Mouse (Mus musculus) stomach, postnatal 0 days (tissue): ENCODE results near the gene Nelfe. TPM values are rescaled to one million over a fixed set of nuclear protein-coding genes. Genes with fewer than 3 reads are reported as not detected.

Source experiments
- ATAC-seq: fragments of 200-750 bp; cut with Nextera tagmentation; 2 replicates; pipeline ENCODE4 v1.8.0; 2017; ENCODE audit not compliant: low FRiP score, low TSS enrichment
- DNase-seq: peaks from one replicate; pipeline ENCODE4 v3.0.0-alpha.2; 2016; ENCODE audit warnings: low spot score
- H3K27ac ChIP-seq: fragments of 300-500 bp; sonication (generic); replicated peaks from 2 replicates; pipeline ENCODE4 v1.5.1; 2014; ENCODE audit warnings: mild to moderate bottlenecking, control low read depth
- H3K27me3 ChIP-seq: fragments of 300-500 bp; sonication (generic); 2 replicates; pipeline ENCODE4 v1.6.1; 2014; ENCODE audit warnings: low read length; ENCODE audit not compliant: control insufficient read depth, insufficient read depth
- H3K36me3 ChIP-seq: fragments of 300-500 bp; sonication (generic); 2 replicates; pipeline ENCODE4 v1.6.1; 2014; ENCODE audit warnings: low read length, mixed read lengths; ENCODE audit not compliant: control insufficient read depth, insufficient read depth
- H3K4me1 ChIP-seq: fragments of 300-500 bp; sonication (generic); replicated peaks from 2 replicates; pipeline ENCODE4 v1.6.1; 2014; ENCODE audit warnings: antibody characterized with exemption; ENCODE audit not compliant: control insufficient read depth, insufficient read depth
- H3K4me2 ChIP-seq: fragments of 300-500 bp; sonication (generic); replicated peaks from 2 replicates; pipeline ENCODE4 v1.6.1; 2014; ENCODE audit warnings: low read depth, mild to moderate bottlenecking, control low read depth, moderate library complexity
- H3K4me3 ChIP-seq: fragments of 300-500 bp; sonication (generic); 2 replicates; pipeline ENCODE4 v1.5.1; 2014; ENCODE audit warnings: low read depth, low read length, control low read depth
- H3K9ac ChIP-seq: fragments of 300-500 bp; sonication (generic); 2 replicates; pipeline ENCODE4 v1.6.1; 2014; ENCODE audit warnings: mild to moderate bottlenecking, low read length, control low read depth, mixed read lengths
- H3K9me3 ChIP-seq: fragments of 300-500 bp; sonication (generic); 2 replicates; pipeline ENCODE4 v1.6.1; 2016; ENCODE audit warnings: low read length; ENCODE audit not compliant: control insufficient read depth
- CTCF ChIP-seq: IDR thresholded peaks from 2 replicates; pipeline ENCODE4 v1.5.1; 2016; ENCODE audit warnings: antibody characterized with exemption, low read depth, mild to moderate bottlenecking, moderate library complexity
- EP300 ChIP-seq: optimal IDR thresholded peaks from 2 replicates; pipeline ENCODE3; 2016; ENCODE audit warnings: antibody characterized with exemption
- WGBS: fragments of 180-500 bp; shearing (Covaris S2); extraction: QIAGEN DNeasy Blood & Tissue Kit; methylation state at CpG from one replicate; pipeline ENCODE4 v1.1.7; 2014; 5-methylcytosine and 5-hydroxymethylcytosine counted together
- polyA plus RNA-seq: library from polyadenylated mRNA; unstranded; fragments of >200 nt; fragmentation: Nextera tagmentation; extraction: Ambion mirVana; gene quantifications from 2 replicates; pipeline ENCODE4 v1.2.1, GENCODE M21; 2015

Nelfe gene
- polyA plus RNA-seq, 1 experiment from 2014 or later, result 50.0 TPM

GRCm38 (mm10) chr17:34881683-34882310 lies 31.6 kb downstream of the Nelfe start, which contains the start of gene Gm20547:
Gm20547 (minus strand) TSS chr17:34882042.
- TF ChIP-seq CTCF, result no peak
- no peak for TF ChIP-seq EP300
- Histone ChIP-seq H3K9me3 (no peaks in the 10 kb centered on the region), H3K9ac (peak within 1 kb of the TSS; percentile 27; the same call in 1 of the 2 replicates), H3K4me2 (peak within 1 kb of the TSS; percentile 31), H3K4me1 (no peaks in the 10 kb centered on the region), H3K27ac (no peak within 1 kb of the TSS), H3K4me3 (0 out of 2 replicates have a peak within 1 kb of the TSS, but pooled peaks have one; percentile 2), H3K36me3 (no peaks in the 10 kb centered on the region), H3K27me3 (no peaks in the 10 kb centered on the region)
- ATAC-seq (peak; percentile 31; the same call in 1 of the 2 replicates), DNase-seq (no peak)
- 9% methylated on average over 15 of the region's 15 CpGs for WGBS

GRCm38 (mm10) chr17:34883332-34883731 lies 33.1 kb downstream of the Nelfe start:
- Histone ChIP-seq H3K4me1 (no peaks in the 10 kb centered on the region), H3K27ac (no peak overlapping the region), H3K36me3 (no peaks in the 10 kb centered on the region), H3K9ac (no peak overlapping the region), H3K4me3 (no peak overlapping the region), H3K9me3 (no peaks in the 10 kb centered on the region), H3K27me3 (no peaks in the 10 kb centered on the region), H3K4me2 (no peak overlapping the region)
- WGBS, result 61% methylated on average over 3 of the region's 3 CpGs
- TF ChIP-seq CTCF (peak; percentile 55), EP300 (no peak)
- ATAC-seq, result no peak
- no peak for DNase-seq

DNA sequence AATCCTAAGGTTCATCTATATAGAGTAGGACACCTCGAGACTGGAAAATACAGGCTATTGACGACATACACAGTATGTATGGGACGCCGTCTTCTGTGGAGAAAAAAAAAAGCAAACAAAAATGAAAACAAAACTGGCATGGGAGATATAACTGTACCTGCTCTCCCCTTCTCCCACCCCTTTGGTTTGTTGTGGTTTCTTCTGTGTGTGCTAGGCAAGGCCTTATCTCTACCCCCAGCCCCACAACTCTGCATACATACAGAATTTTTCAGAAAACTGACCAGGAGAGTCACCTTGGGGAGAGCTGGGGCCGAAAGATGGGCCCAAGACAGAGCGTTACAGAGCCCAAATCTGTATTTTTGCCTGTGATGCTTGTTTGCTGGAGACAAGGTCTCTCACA lies 34.5 kb downstream of the Nelfe start:
- 86% methylated on average over 6 of the region's 6 CpGs for WGBS
- Histone ChIP-seq H3K4me2 (no peak overlapping the region), H3K36me3 (no peaks in the 10 kb centered on the region), H3K9ac (no peak overlapping the region), H3K4me1 (no peaks in the 10 kb centered on the region), H3K27ac (no peak overlapping the region), H3K27me3 (no peaks in the 10 kb centered on the region), H3K9me3 (no peaks in the 10 kb centered on the region), H3K4me3 (no peak overlapping the region)
- no peak for DNase-seq
- no peak for ATAC-seq
- TF ChIP-seq CTCF, result no peak
- TF ChIP-seq EP300, result no peak

DNA sequence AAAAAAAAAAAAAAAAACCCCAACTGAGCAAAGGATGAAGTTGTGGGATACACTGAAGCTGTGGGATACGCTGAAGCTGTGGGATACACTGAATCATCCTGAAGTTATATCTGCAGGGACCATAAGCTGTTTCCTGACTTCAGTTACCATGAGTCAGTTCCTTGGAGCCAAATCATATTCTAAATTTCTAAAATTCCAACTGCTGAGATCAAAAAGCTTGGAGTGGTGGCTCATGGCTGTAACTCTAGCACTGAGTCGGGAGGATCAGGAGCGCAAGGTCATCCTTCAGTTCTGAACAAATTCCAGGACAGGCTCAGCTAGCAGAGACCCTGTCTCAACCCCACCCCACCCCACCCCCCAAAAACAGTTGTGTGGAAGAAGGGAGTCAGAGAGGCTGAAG lies 35.4 kb downstream of the Nelfe start:
- Histone ChIP-seq H3K9me3 (no peaks in the 10 kb centered on the region), H3K4me2 (no peak overlapping the region), H3K27me3 (no peaks in the 10 kb centered on the region), H3K36me3 (no peaks in the 10 kb centered on the region), H3K27ac (no peak overlapping the region), H3K4me3 (no peak overlapping the region), H3K4me1 (no peaks in the 10 kb centered on the region), H3K9ac (no peak overlapping the region)
- DNase-seq (no peak), ATAC-seq (no peak)
- WGBS, result 74% methylated on average over 3 of the region's 3 CpGs
- TF ChIP-seq EP300, result no peak
- TF ChIP-seq CTCF, result no peak

DNA sequence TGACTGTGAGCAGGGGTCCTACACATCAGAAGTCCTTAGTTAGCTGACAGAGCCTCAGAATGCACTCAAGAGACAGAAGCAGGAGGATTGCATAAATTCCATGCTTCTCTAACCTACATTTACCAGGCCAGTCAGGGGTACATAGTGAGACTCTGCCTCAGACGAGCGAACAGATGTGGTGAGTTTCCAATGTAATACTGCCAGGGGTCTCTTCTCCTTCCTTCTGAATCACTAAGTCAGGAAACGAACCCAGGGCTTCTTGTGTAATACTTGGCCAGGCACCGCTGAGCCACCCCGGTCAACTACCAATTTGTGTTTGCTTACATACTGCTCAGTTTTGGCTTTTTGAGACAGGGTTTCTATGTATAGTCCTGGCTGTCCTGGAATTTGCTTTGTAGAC lies 37.8 kb downstream of the Nelfe start:
- no peaks in the 10 kb centered on the region for H3K9me3 ChIP-seq
- no peak for TF ChIP-seq CTCF
- no peak for TF ChIP-seq EP300
- H3K9ac ChIP-seq, result no peak overlapping the region
- DNase-seq, result no peak
- H3K27me3 ChIP-seq, result no peaks in the 10 kb centered on the region
- no peak overlapping the region for H3K27ac ChIP-seq
- no peak overlapping the region for H3K4me2 ChIP-seq
- WGBS, result 83% methylated on average over 5 of the region's 5 CpGs
- H3K4me1 ChIP-seq, result no peaks in the 10 kb centered on the region
- H3K4me3 ChIP-seq, result no peak overlapping the region
- no peaks in the 10 kb centered on the region for H3K36me3 ChIP-seq
- no peak for ATAC-seq

- TF ChIP-seq EP300 (no peak), CTCF (no peak)
- no peak overlapping the region for H3K27ac ChIP-seq
- no peaks in the 10 kb centered on the region for H3K27me3 ChIP-seq
- no peak overlapping the region for H3K9ac ChIP-seq
- no peak overlapping the region for H3K4me3 ChIP-seq
- no peaks in the 10 kb centered on the region for H3K4me1 ChIP-seq
- DNase-seq, result no peak
- H3K4me2 ChIP-seq, result no peak overlapping the region
- H3K36me3 ChIP-seq, result no peaks in the 10 kb centered on the region
- 80% methylated on average over 12 of the region's 12 CpGs for WGBS
- no peaks in the 10 kb centered on the region for H3K9me3 ChIP-seq
- ATAC-seq, result no peak
Observed at GRCm38 (mm10) chr17:34890074-34890743, 40.0 kb downstream of the Nelfe start.
